Mouse (Mus musculus): ENCODE data around the gene Tpsg1.

Gene Tpsg1

DNA sequence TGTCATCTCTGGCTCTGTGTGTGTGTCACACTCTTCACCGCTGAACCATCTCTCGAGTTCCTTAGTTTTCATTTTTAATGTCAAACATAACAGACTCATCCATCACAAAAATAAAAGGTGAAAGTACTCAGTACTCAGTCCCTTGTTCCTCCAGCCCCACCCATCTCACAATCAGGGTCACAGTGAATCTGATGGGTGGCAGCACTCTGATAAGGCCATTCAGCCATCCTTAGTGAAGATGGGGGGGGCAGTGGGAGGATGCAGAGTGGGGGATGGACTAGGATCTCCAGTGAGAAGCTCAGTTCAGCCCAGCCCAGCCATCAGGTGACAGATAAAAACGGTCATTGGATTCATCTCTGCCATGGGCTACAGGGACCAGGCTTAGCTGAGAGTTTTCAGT is at the start of gene Tpsg1:
Gene Tpsg1 (plus strand): TSS at position 301 of the 400 bp plus-strand sequence.
- DNase-seq (ENCODE audit: low read depth, low spot score): no peak

DNA sequence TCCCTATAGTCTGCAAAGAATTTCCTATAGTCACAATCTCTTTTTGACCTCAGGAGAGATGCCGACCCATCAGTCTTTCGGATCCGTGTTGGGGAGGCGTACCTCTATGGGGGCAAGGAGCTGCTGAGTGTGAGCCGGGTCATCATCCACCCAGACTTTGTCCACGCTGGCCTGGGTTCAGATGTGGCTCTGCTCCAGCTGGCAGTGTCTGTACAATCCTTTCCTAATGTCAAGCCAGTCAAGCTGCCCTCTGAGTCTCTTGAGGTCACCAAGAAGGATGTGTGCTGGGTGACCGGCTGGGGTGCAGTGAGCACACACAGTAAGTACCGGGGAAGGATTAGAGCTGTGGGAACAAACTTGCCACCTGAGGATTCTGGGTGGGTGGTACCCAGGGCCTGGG is 48.3 kb upstream of the Tpsg1 start:
- DNase-seq (ENCODE audit: low read depth, low spot score): no peak

- no peak for DNase-seq (ENCODE audit: low read depth, low spot score)
These were observed 46.1 kb upstream of the Tpsg1 start for GRCm38 (mm10) chr17:25322930-25323329.

DNA sequence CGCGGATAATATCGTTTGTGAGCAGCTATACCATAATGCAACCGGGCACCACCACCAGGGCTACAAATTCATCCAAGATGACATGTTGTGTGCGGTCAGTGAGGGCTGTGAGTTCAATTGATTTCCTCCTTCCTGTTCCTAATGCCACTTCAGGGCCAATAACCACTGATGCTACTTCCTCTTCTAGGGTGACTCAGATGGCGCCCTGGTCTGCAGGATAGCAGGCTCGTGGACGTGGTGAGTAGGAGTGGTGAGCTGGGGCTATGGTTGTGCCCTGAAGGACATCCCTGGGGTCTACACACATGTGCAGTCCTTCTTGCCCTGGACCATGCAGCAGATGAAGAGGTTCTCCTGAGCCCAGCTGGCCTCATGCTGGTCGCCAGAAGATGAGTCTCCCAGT is 36.8 kb upstream of the Tpsg1 start:
- DNase-seq (ENCODE audit: low read depth, low spot score): no peak

DNA sequence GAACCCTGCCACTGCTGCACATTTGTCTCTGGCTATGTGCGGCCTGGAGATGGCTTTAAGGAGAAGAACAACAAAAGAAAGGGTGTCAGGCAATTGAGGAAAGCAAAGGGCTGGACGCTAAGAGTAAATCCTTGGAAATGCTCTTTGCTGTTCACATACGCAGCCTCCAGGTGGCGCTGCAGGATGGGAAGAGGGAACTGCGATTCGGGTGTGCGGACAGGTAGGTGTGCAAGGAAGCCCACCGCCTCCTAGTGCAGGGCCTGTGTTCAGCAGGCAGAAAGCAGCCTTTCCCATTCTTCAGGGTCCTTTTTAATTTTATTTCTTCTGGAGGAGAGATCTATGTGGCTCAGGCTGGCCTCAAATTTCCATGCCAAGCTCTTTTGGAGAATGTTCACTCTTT is 35.1 kb upstream of the Tpsg1 start:
- DNase-seq (ENCODE audit: low read depth, low spot score): peak; percentile 63

GRCm38 (mm10) chr17:25338218-25338617 is 30.9 kb upstream of the Tpsg1 start:
- DNase-seq (ENCODE audit: low read depth, low spot score): no peak

DNA sequence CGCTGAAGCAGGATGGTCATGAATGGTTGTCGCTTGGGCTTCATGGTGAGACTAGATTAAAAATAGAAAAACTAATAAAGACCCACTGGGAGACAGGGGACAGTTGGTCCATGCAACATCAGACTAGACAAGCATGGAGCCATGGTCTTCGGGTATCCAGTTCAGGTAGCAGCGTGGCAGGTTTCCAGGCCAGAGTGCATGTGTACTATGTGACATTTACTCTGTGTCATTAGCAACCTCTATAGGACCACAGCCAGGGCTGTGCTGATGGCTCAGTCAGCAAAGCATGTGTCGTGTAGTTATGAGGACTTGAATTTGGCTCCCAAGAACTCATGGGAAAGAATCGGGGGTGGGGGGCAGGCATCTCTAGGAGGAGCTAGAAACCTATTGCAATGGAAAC is 29.1 kb upstream of the Tpsg1 start:
- no peak for DNase-seq (ENCODE audit: low read depth, low spot score)

DNA sequence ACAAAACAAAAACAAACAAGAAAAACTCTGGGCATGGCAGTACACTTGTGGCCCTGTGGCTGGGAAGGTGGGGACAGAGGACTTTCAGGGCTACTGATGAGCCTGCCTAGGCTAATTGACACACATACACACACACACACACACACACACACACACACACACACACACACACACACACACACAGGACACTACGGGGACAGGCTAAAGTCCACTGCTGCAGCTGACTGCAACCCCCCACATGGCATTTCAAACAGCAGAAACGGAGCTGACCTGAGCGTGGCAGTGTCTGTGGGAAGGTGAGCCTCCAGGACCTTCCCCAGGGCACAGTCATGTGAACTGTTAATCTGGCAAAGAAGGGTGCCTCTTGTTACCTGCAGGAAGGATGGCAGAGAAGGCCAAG is 27.6 kb upstream of the Tpsg1 start:
- no peak for DNase-seq (ENCODE audit: low read depth, low spot score)

GRCm38 (mm10) chr17:25345462-25345861 is 23.6 kb upstream of the Tpsg1 start, which contains the start of gene Tpsab1:
Gene Tpsab1, minus strand, starts transcription at chr17:25345562.
- DNase-seq (ENCODE audit: low read depth, low spot score): no peak

- no peak for DNase-seq (ENCODE audit: low read depth, low spot score)
These were observed 7.8 kb upstream of the Tpsg1 start for GRCm38 (mm10) chr17:25361291-25361690.

DNA sequence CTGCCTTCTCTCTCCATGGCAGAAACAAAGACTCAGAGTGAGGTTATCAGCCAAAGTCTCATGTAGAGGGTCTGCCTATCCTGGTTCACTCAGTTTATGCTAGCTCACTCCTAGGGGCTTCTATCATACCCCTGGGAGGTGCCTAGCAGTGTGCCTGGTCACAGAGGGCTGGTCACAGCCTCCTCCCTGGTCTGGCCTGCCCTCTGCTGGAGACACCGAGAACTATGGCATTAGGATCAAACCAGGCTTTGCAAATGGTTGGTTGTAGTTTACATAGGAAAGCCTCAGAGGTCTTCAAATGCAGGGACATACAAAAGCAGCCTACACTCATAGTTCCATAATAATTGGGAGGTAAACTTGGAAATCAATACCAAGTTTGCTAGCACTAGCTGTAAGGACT is 5.3 kb upstream of the Tpsg1 start:
- DNase-seq (ENCODE audit: low read depth, low spot score): peak; percentile 72

DNA sequence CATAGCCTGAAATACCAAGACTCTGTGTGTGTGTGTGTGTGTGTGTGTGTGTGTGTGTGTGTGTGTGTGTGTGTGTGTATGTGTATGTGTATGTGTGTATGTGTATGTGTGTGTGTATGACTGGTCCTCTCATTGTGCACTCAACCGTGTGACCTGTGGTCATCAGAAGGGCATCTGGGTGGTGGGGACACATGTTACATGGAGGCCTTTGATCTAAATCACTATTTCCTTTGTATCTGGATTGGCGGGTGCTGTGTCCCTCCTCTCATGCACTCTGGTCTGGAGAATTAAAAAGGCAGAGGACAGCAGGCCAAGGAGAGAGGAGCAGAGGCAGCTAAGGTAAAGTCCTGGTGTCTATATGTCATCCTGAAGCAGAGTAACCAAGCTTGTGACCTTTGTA is 3.1 kb upstream of the Tpsg1 start, which contains the start of gene Tpsb2:
Gene Tpsb2 (plus strand): TSS at position 301 of the 400 bp plus-strand sequence.
- no peak for DNase-seq (ENCODE audit: low read depth, low spot score)

- no peak for DNase-seq (ENCODE audit: low read depth, low spot score)
These were observed 3.4 kb downstream of the Tpsg1 start for GRCm38 (mm10) chr17:25372491-25372890.

DNA sequence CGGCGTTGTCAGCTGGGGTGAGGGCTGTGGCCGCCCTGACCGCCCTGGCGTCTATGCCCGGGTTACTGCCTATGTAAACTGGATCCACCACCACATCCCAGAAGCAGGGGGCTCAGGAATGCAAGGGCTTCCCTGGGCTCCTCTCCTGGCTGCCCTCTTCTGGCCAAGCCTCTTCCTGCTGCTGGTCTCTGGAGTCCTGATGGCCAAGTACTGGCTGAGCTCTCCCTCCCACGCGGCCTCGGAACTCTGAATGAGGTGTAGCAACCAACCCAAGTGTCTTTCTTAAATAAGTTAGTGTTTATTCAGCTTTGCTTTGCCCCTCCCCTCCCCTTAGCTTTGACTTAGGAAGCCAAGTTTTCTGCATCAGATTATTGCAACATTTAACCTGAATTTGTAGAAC is 4.9 kb downstream of the Tpsg1 start:
- DNase-seq (ENCODE audit: low read depth, low spot score): no peak

DNA sequence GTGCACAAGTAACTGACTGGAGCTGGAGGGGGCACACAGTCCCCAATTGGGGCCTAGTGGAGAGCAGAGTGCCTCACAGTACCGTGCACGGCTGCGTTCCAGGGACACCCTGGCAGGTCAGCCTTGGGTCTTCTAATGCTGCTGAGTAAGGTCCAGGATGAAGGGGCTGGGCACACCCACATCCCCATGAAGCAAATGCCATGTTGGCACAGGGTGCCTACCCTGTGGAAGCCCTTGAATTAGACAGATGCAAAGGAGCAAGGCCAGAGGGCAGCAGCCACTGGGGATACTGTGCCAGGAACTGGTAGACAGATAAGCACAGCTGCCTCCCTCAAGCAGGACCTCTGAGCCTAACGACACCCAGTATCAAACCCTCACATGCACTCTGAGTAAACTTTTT is 25.5 kb downstream of the Tpsg1 start:
- DNase-seq (ENCODE audit: low read depth, low spot score): no peak

- DNase-seq (ENCODE audit: low read depth, low spot score): peak; percentile 84
These were observed 28.9 kb downstream of the Tpsg1 start for GRCm38 (mm10) chr17:25397804-25398519.

GRCm38 (mm10) chr17:25398520-25398838 is 29.4 kb downstream of the Tpsg1 start:
- DNase-seq (ENCODE audit: low read depth, low spot score): no peak

DNA sequence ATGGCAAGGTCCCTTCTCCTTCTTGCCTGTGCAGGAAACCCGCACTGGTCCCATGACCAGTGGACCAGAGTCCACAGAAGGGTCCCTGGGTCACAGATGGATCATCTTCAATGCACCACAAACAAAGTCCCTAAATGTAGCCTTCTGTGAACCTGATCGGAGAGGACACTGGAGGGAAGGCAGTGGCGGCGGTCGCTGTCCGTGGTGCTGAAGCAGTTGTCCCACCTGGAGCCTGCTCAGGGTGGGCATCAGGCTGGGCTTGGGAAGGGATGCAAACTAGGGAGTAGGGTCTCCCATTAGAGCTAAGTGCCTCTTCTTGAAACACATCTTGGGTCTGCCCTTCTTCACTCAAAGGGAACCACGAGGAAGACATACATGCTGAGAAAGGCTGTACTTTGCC is 31.4 kb downstream of the Tpsg1 start:
- DNase-seq (ENCODE audit: low read depth, low spot score): peak; percentile 39

DNA sequence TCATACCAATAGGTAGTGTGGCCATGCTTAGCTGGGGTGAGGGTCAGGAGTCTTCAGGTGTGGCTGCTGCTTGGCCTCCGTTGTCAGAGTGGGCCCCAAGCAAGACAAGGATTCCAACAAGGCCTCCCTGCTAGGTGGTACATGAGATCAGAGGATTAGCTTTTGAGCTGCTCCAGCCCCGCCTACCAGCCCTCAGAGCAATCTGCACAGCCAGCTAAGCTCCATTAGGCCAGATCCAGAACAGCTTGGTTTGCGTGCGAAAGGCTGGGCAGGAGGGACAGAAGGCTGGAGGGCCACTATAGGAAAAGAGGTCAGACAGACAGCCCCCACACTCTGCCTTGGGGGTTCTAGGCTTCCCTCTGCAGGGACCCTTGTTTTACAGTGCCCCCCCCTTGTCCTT is 32.4 kb downstream of the Tpsg1 start:
- DNase-seq (ENCODE audit: low read depth, low spot score): no peak

DNA sequence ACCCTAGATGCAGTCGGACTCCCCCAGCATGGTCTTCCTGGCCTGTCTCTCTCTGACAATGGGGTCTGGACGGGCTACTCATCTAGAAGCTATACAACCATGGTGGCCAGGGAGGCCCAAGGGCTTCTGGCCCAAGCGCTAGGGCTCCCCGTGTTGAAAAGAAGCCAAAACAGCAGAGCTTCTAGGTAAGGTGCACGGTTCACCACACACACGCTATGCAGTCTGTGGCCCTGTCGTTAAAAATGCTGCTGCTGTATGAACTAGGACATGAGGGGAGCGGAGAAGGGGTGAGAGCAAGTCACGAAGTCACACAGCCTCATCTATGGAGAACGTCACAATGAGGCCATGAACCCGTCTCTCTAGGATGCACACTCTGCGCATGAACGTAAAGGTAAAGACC is 33.2 kb downstream of the Tpsg1 start:
- no peak for DNase-seq (ENCODE audit: low read depth, low spot score)

- DNase-seq (ENCODE audit: low read depth, low spot score): no peak
These were observed 35.1 kb downstream of the Tpsg1 start for GRCm38 (mm10) chr17:25404190-25404589.

GRCm38 (mm10) chr17:25405224-25405895 is 36.3 kb downstream of the Tpsg1 start:
- no peak for DNase-seq (ENCODE audit: low read depth, low spot score)

DNA sequence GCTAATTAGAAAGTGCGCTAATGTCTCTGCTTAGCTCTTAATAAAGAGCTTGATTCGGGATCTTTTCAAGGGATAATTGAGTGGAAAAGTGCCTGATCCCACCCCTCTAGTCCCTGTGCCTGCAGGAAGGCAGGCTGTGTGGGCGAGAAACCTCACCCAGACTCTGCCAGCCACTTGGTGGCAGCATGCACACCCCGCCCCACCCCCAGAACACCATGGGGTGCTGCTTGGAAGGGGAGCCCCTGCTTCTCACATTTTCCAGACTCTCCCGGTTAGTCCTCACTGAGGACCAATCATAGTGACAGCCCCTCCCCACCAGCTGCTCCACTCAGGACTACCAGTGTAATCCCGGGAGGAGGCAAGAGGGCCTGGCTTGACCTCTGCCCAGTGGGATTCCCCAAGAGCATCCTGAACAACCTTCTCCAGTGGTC is 37.0 kb downstream of the Tpsg1 start:
- no peak for DNase-seq (ENCODE audit: low read depth, low spot score)
